Mouse (Mus musculus): ENCODE measurements around the gene Bicdl2.
A peak's percentile ranks its signal among the peaks of the same experiment; 100 is the strongest.

Gene Bicdl2

GRCm38 (mm10) chr17:23660117-23660875 lies at the start of gene Bicdl2:
Gene Bicdl2 (plus strand): TSS chr17:23660506.
- peak; percentile 69 to 87 for DNase-seq (ENCODE audit: low spot score in 2 of 2)

GRCm38 (mm10) chr17:23617087-23617486 lies 43.2 kb upstream of the Bicdl2 start:
- DNase-seq (ENCODE audit: low spot score in 2 of 2), result no peak

DNA sequence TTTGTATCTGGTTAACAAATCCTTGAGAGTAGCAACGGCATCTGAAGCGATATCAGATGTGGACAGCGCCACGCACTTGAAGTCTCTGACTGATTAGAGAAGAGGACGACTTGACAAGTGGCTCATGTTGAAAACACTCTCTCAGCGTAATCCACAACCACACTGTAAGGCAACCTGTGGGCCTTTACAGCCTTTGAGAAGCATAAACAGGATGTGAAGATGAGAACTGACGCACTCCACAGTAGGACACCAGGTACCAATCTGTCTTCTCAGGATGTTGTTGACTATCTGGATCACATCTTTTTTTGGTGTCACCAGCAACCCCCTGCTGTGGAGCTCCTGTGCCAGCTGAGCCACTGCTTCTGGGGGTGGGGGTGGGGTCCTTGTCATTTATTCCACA lies 40.0 kb upstream of the Bicdl2 start:
- no peak for DNase-seq (ENCODE audit: low spot score in 2 of 2)

- DNase-seq (ENCODE audit: low spot score in 2 of 2), result no peak
These were observed 32.5 kb upstream of the Bicdl2 start for GRCm38 (mm10) chr17:23627813-23628212.

DNA sequence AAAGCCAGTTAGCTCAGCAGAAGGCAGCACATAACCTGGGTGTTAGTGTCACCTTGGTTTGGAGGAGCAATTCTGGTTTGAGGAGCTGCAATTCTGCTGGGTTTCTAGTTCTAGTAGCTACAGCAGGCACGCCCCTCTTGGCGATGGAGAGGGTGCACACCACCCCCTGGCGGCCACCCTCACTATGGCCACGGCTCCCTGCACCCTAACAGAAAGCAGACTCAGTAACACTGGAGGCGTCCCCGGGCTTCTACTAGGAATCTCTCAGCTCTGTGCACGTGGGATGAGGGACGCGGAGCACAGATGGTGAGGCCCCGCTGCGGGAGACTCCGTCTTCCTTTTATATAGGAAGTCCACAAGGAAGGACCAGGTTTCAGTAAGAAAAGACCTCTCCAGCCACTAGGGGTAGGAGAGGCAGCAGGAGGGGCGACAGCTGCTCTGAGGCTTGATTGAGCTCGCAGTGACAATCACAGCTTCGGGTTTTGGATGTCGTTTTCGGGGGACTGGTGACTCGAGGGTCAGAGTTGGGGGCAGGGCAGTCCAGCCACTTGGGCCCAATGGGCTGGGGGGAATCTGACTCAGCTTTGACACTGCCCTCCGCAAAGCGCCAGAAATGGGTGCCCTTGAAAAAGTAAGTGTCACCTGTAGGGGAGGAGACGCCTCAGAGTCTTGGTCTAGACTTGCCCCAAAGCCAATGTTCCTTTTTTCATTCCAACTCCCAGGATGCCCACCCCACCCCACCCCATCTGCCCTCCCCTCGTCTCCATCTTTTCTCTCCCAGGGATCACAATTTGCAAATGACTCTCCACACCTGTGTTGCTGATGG lies 29.9 kb upstream of the Bicdl2 start:
- DNase-seq (ENCODE audit: low spot score in 2 of 2), result peak; percentile 58 to 74

DNA sequence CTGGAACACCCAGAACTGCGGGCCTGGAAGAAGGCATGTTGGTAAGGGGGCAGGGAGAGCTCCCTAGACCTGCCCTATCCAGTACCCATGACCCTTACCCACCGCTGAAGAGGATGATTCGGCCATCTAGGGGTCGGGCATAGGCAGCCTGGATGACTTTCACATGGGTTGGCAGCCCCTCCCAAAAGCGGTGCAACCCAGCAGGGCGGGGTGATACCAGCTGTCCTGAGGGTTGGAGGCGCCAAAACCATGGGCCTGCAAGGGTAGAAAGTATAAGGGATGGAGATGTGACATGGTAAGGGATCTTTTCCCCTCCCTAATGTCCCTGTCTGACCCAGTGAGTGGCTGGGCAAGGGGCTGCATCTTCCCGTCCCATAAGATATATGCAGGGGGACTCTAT lies 29.1 kb upstream of the Bicdl2 start:
- no peak for DNase-seq (ENCODE audit: low spot score in 2 of 2)

- no peak for DNase-seq (ENCODE audit: low spot score in 2 of 2)
These were observed 15.5 kb upstream of the Bicdl2 start, which contains the start of gene Mmp25 for GRCm38 (mm10) chr17:23644613-23645495. Gene Mmp25 (minus strand): TSS chr17:23645277.

GRCm38 (mm10) chr17:23645894-23646293 lies 14.4 kb upstream of the Bicdl2 start:
- no peak for DNase-seq (ENCODE audit: low spot score in 2 of 2)

DNA sequence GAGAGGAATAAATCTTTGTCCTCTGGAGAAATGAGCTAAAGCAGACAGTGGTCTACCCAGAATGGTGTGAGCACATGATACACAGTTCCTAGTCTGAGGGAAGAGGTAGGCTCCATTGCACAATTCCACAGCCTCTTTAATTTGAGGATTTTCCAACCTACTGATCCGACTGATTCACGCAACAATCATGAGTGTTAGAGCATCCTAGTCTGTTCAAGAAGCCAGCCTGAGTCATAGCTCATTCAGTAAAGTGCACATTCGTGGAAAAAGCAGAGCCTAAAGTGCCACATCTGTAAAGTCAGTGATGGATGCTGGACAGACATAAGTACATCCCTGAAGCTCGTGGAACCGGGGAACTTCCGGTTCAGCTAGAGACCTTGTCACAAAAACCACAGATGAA lies 8.9 kb upstream of the Bicdl2 start:
- DNase-seq (ENCODE audit: low spot score in 2 of 2), result no peak

- no peak for DNase-seq (ENCODE audit: low spot score in 2 of 2)
These were observed 7.0 kb upstream of the Bicdl2 start for GRCm38 (mm10) chr17:23653324-23653723.

DNA sequence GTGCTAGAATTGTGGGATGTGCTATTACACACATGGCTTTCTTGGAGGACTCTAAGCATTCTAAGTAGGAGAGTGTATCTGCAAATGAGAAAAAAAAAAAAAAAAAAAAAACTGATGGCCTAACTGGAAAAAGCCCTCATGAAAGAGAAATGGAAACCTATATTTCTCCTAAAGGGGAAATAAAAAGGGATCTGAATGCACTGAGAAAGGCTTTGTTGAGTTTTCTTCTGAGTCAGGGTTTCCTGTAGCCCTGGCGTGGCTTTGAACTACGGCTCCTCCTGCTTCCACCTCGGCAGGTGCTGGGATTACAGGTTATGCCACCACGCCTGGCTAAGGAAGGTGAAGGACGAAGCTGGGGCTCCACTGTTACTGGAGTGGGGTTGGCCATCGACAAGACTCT lies 6.3 kb upstream of the Bicdl2 start:
- no peak for DNase-seq (ENCODE audit: low spot score in 2 of 2)

GRCm38 (mm10) chr17:23654410-23654809 lies 5.9 kb upstream of the Bicdl2 start:
- no peak for DNase-seq (ENCODE audit: low spot score in 2 of 2)

GRCm38 (mm10) chr17:23658450-23658849 lies 1.9 kb upstream of the Bicdl2 start:
- no peak for DNase-seq (ENCODE audit: low spot score in 2 of 2)

GRCm38 (mm10) chr17:23660876-23661200 lies 532 bp downstream of the Bicdl2 start:
- no peak for DNase-seq (ENCODE audit: low spot score in 2 of 2)

GRCm38 (mm10) chr17:23661526-23661925 lies 1.2 kb downstream of the Bicdl2 start:
- DNase-seq (ENCODE audit: low spot score in 2 of 2), result no peak

DNA sequence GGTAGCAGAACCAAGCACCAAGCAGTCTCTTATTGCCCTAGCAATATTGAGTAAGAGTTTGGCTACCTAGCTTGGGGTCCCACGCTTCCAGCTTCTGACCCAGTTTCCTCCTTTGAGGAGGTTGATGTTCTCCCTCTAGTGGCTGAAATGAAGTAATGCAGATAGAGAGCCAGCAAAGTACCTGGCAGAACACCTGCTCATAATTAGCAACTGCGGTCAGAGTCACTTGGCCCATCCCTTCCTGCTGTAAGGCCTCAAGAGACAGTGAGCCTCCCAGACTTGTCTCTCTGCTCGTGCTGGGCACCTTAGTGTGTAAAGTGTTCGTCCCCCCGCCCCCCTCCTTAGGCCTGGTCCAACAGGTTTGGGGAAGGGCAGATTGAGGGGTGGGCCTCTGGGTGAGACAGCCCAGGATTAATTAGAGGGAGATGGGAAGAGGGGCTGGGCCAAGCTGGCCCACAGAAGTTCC lies 4.3 kb downstream of the Bicdl2 start:
- DNase-seq (ENCODE audit: low spot score in 2 of 2), result no peak

GRCm38 (mm10) chr17:23665511-23665910 lies 5.2 kb downstream of the Bicdl2 start:
- DNase-seq (ENCODE audit: low spot score in 2 of 2), result no peak

- no peak for DNase-seq (ENCODE audit: low spot score in 2 of 2)
These were observed 10.3 kb downstream of the Bicdl2 start for GRCm38 (mm10) chr17:23670516-23671074.

DNA sequence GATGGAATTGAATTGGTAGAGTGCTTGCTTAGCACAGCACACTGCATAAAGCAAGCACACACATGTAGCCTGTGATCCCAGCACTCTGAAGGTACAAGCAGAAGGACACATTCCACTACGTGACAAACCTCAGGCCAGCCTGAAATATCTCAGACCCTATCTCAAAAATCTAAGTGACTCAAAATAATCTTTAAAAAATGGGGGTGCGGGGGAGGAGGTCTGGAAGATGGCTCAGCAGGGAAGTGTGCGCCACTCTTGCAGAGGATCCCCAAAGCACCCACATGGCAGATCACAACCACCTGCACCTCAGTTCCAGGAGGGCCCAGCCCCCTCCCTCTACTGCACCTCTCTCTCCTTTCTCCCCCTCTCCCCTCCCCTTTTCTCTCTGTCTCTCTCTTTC lies 11.2 kb downstream of the Bicdl2 start:
- DNase-seq (ENCODE audit: low spot score in 2 of 2), result no peak

GRCm38 (mm10) chr17:23672761-23673160 lies 12.5 kb downstream of the Bicdl2 start:
- DNase-seq (ENCODE audit: low spot score in 2 of 2), result no peak

- peak; percentile 88 to 94 for DNase-seq (ENCODE audit: low spot score in 2 of 2)
These were observed 13.2 kb downstream of the Bicdl2 start, which contains the start of the genes Hcfc1r1 and Thoc6 for GRCm38 (mm10) chr17:23673424-23674073. Gene Hcfc1r1 (plus strand): TSS chr17:23673596. Gene Thoc6 (minus strand): TSS chr17:23673882.
